Mouse (Mus musculus): ENCODE measurements around the gene Shc2. TPM values are rescaled to one million over a fixed set of nuclear protein-coding genes. Genes with fewer than 3 reads are reported as not detected.

The Shc2 gene
- 1 to 10 TPM in 9 of 26 experiments, under 1 TPM in 10, not detected in 7; 0.16 to 2.8 (median 0.46) TPM for total RNA-seq (2018; cell fraction: chromatin; rRNA removed)
- under 1 TPM in 18 of 26 experiments, not detected in 8; 0.03 to 0.77 (median 0.42) TPM for total RNA-seq (2018; cell fraction: cytosol; rRNA removed)
- 1 to 10 TPM in 2 of 26 experiments, under 1 TPM in 11, not detected in 13; 0.17 to 1.2 (median 0.72) TPM for total RNA-seq (2018; cell fraction: nucleus; rRNA removed)
- 0.15 to 0.53 TPM (median 0.38 TPM) in 3 replicates for polyA plus RNA-seq (2018)

GRCm38 (mm10) chr10:79637128-79638110 lies at the start of gene Shc2:
Gene Shc2 (minus strand): TSS chr10:79637918.
- Histone ChIP-seq H3K27ac (no peak within 1 kb of the TSS), H3K4me3 (ENCODE audit: inconsistent target) (no peak within 1 kb of the TSS), H3K79me2 (ENCODE audit: inconsistent target) (no peaks in the 10 kb centered on the region), H3K36me3 (ENCODE audit: inconsistent target) (no peaks in the 10 kb centered on the region)
- WGBS (ENCODE audit: missing documents), result 2% methylated on average over 98 of the region's 116 CpGs

GRCm38 (mm10) chr10:79687513-79687912 lies 49.8 kb upstream of the Shc2 start:
- 99% methylated on average over 6 of the region's 6 CpGs for WGBS (ENCODE audit: missing documents)
- H3K79me2 ChIP-seq (ENCODE audit: inconsistent target), result peaks cover 43% of the 10 kb centered on the region
- H3K4me3 ChIP-seq (ENCODE audit: inconsistent target), result no peak overlapping the region
- peaks cover 44% of the 10 kb centered on the region for H3K36me3 ChIP-seq (ENCODE audit: inconsistent target)
- H3K27ac ChIP-seq, result no peak overlapping the region

DNA sequence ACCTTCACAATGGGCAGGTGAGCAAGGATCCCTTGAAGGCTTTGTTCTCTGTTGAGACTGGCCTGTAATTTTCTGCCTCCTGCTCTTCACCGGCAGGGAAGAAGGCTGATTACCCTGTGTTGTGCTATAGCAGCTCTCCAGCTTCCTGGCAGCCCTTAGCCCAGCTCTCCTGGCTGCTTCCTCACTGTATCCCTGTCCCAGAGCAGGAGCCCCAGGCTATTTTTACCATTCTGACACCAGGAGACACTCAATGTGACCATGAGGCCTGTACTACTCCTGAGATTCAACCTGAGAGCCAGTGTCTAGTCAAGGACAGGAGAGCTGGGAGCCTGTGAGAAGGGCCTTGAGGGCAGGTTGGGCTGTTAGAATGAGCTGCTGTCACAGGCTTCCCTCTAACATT lies 49.0 kb upstream of the Shc2 start:
- Histone ChIP-seq H3K79me2 (ENCODE audit: inconsistent target) (peaks cover 46% of the 10 kb centered on the region), H3K4me3 (ENCODE audit: inconsistent target) (no peak overlapping the region), H3K36me3 (ENCODE audit: inconsistent target) (peaks cover 44% of the 10 kb centered on the region), H3K27ac (no peak overlapping the region)
- WGBS (ENCODE audit: missing documents), result 100% methylated on average over 1 of the region's 1 CpGs

- H3K27ac ChIP-seq, result no peak overlapping the region
- peaks cover 46% of the 10 kb centered on the region for H3K79me2 ChIP-seq (ENCODE audit: inconsistent target)
- H3K4me3 ChIP-seq (ENCODE audit: inconsistent target), result no peak overlapping the region
- peaks cover 44% of the 10 kb centered on the region for H3K36me3 ChIP-seq (ENCODE audit: inconsistent target)
- 94% methylated on average over 2 of the region's 2 CpGs for WGBS (ENCODE audit: missing documents)
Observed at GRCm38 (mm10) chr10:79686219-79686618, 48.5 kb upstream of the Shc2 start.

GRCm38 (mm10) chr10:79684770-79685600 lies 47.3 kb upstream of the Shc2 start:
- WGBS (ENCODE audit: missing documents), result 94% methylated on average over 25 of the region's 25 CpGs
- H3K79me2 ChIP-seq (ENCODE audit: inconsistent target), result peaks cover 46% of the 10 kb centered on the region
- H3K4me3 ChIP-seq (ENCODE audit: inconsistent target), result no peak overlapping the region
- H3K36me3 ChIP-seq (ENCODE audit: inconsistent target), result peaks cover 44% of the 10 kb centered on the region
- peak overlapping the region; percentile 77; the same call in 1 of the 2 replicates for H3K27ac ChIP-seq

DNA sequence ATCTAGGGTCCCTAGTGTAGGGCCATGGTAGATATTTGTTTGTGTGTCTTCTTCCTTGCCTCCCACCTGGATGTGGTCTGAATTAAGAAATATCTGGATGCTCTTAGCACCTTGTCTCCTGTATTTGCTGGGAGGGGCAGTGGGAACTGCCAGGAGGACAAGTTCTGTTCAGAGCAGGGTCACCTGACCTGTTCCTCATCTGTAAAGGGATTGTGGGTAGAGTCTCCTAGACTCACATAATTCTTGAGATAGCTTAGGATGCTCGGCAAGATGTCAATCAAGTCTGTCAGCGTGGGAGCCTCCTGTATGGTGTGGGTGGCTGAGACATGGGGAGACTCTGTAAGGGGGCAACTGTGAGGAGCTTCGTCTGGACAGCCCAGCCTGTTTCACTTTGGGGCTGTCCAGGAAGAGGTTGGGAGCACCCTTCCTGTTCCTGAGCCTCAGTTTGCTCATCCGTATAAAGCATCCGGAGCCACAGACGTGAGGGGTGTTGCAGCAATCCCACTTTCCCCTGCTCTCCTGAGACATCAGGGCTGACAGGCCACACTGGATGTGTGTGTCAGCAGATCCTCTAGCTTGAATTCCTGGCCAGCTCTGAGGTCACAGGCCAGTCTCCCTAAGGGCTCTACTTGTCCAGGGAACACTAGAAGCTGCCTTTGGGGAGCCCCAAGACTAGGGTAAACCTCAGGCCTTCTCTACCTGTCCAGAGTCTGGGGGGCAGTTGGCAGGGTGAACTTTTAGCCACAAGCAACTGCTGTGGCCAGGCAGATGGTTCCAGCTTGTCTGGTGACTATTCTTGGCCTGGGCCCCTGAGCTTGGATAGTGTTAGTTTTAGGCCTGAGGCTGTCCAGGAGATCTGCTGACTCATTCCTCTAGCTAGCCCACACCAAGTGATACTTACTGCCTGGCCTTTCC lies 46.3 kb upstream of the Shc2 start:
- peak overlapping the region; percentile 99 for H3K4me3 ChIP-seq (ENCODE audit: inconsistent target)
- WGBS (ENCODE audit: missing documents), result 77% methylated on average over 6 of the region's 6 CpGs

GRCm38 (mm10) chr10:79682916-79683582 lies 45.3 kb upstream of the Shc2 start:
- H3K27ac ChIP-seq, result peak overlapping the region; percentile 77
- 4% methylated on average over 10 of the region's 10 CpGs for WGBS (ENCODE audit: missing documents)
- peak overlapping the region; percentile 99 for H3K4me3 ChIP-seq (ENCODE audit: inconsistent target)
- H3K79me2 ChIP-seq (ENCODE audit: inconsistent target), result peaks cover 46% of the 10 kb centered on the region
- H3K36me3 ChIP-seq (ENCODE audit: inconsistent target), result peaks cover 35% of the 10 kb centered on the region

More for the DNA sequence above, 46.3 kb upstream of the Shc2 start:
- H3K36me3 ChIP-seq (ENCODE audit: inconsistent target), result peaks cover 44% of the 10 kb centered on the region
- H3K79me2 ChIP-seq (ENCODE audit: inconsistent target), result peaks cover 46% of the 10 kb centered on the region
- peak overlapping the region; percentile 77 for H3K27ac ChIP-seq

GRCm38 (mm10) chr10:79682551-79682915 lies 44.8 kb upstream of the Shc2 start:
- WGBS (ENCODE audit: missing documents), result under 1% methylated on average over 10 of the region's 10 CpGs
- H3K36me3 ChIP-seq (ENCODE audit: inconsistent target), result peaks cover 31% of the 10 kb centered on the region
- H3K27ac ChIP-seq, result peak overlapping the region; percentile 77
- peaks cover 46% of the 10 kb centered on the region for H3K79me2 ChIP-seq (ENCODE audit: inconsistent target)
- peak overlapping the region; percentile 99 for H3K4me3 ChIP-seq (ENCODE audit: inconsistent target)

DNA sequence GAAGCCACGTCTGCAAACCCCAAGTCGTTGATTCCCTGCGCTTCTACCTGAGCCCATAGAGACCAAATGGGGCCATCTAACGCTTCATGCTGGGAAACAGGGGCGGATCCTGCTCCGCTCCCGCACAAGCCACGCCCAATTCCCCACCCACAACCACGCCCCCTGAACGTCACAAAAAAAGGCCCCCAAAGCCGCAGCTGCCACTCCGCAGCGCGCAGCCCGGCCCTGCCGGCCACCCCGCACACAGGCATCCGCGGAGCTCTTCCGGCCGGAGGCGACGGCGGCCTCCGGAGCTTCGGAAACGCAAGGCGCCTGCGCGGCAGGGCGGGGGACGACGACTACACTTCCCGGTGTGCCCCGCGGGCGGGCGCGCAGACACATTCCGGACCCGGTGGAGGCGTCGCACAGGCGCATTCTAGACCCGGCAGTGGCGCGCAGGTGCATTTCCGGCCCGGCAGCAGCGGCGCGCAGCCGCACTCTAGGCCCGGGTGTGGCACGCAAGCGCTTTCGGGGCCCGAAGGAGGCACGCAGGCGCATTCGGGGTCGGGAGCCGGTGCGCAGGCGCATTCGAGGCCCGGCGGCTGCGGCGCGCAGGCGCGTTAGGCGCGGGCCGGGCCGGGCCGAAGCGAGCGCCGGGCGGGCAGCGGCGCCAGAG lies 44.0 kb upstream of the Shc2 start, which contains the start of gene Cdc34:
Gene Cdc34, plus strand, starts transcription at position 605 of the 655 bp plus-strand sequence.
- Histone ChIP-seq H3K27ac (peak within 1 kb of the TSS; percentile 77), H3K36me3 (ENCODE audit: inconsistent target) (peaks cover 22% of the 10 kb centered on the region), H3K4me3 (ENCODE audit: inconsistent target) (peak within 1 kb of the TSS; percentile 99), H3K79me2 (ENCODE audit: inconsistent target) (peaks cover 45% of the 10 kb centered on the region)
- under 1% methylated on average over 79 of the region's 84 CpGs for WGBS (ENCODE audit: missing documents)

DNA sequence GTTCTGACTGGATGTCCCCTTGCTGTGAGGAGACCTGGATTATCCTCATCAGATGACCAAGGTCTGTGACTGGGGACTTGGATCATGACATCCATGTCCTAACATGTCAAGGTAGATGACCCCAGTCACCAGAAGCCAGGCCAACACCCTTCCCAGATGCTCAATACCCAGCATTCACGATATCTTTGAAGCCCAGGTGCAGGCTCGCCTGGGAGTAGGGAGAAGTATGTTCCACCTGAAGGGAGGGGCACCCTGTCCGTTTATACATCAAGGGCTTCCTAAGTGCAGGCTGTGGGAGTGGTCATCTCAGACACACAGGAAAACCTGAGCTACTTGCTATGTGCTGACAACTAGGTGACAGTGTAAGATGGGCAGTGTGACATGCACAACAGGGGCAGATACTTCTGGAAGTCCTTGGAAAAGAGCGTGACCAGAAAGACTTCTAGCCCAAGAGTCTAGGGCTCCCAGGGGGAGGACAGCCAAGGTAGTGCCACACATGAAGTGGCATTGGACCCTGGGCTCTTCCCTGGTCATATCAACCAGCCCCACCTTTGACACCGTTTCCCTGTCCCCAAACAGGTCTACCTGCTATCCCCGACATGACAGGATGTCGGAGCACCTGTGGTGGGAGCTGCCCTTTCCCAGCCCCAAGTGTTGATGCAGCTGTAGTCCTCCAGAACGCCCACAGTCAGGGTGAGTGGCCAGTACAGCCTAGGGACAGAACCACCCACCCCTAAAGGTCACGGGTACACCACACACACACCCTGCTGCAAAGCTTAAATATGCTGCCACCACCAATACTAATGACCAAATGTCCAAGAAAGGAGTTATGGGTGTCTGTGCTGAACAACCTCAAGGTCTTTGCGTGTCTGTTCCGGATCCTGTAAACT lies 43.1 kb upstream of the Shc2 start:
- Histone ChIP-seq H3K36me3 (ENCODE audit: inconsistent target) (peaks cover 17% of the 10 kb centered on the region), H3K27ac (peak overlapping the region; percentile 39), H3K4me3 (ENCODE audit: inconsistent target) (peak overlapping the region; percentile 47), H3K79me2 (ENCODE audit: inconsistent target) (peaks cover 36% of the 10 kb centered on the region)
- 46% methylated on average over 11 of the region's 11 CpGs for WGBS (ENCODE audit: missing documents)

DNA sequence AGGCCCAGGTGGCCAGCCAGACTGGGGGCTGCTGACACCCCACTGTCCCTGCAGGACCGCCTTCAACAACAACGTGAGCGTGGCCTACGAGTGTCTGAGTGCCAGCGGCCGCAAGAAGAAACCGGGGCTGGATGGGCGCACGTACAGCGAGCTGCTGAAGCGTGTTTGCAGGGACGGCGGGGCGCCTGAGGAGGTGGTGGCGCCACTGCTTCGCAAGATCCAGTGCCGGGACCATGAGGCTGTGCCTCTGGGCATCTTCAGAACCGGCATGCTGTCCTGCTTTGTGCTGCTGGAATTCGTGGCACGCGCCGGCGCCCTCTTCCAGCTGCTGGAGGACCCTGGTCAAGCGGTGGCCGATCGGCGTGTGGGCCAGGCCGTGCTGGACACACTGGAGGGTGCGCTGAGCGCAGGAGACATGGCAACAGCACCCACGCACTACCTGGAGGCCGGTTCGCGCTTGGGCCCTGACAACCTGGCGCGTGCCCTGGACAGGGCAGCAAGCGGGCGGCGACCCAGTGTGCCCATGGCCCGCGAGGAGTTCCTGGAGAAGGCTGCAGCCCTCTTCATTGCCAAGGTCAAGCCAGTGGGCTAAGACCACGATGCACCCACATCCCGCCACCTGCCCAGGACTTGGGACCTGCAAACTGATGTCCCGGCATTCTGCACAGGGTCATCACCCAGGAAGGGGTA lies 37.8 kb upstream of the Shc2 start:
- no peak overlapping the region for H3K27ac ChIP-seq
- WGBS (ENCODE audit: missing documents), result 97% methylated on average over 33 of the region's 44 CpGs
- H3K79me2 ChIP-seq (ENCODE audit: inconsistent target), result no peaks in the 10 kb centered on the region; the same call in 1 of the 2 replicates
- peaks cover 4% of the 10 kb centered on the region; the same call in 1 of the 2 replicates for H3K36me3 ChIP-seq (ENCODE audit: inconsistent target)
- H3K4me3 ChIP-seq (ENCODE audit: inconsistent target), result no peak overlapping the region

All from macrophage (primary cell).